Mouse (Mus musculus) liver, embryonic 12.5 days (tissue): ENCODE results near the gene Lce1c. TPM values are rescaled to one million over a fixed set of nuclear protein-coding genes. Genes with fewer than 3 reads are reported as not detected.
"Not testable (repeated sequence)": the region's sequence is repeated elsewhere in the genome, so short reads cannot be mapped to it uniquely, and the experiment has no call there.

ENCODE experiments used
- ATAC-seq: fragments of 200-750 bp; cut with Nextera tagmentation; 2 replicates; pipeline ENCODE4 v1.8.0; 2017; ENCODE audit warnings: moderate number of reproducible peaks, mild to moderate bottlenecking, moderate library complexity
- H3K27ac ChIP-seq: fragments of 300-500 bp; sonication (generic); 2 replicates; pipeline ENCODE4 v1.5.1; 2016; ENCODE audit warnings: mild to moderate bottlenecking
- H3K27me3 ChIP-seq: fragments of 300-500 bp; sonication (generic); replicated peaks from 2 replicates; pipeline ENCODE4 v1.6.1; 2016; ENCODE audit warnings: mild to moderate bottlenecking, moderate library complexity
- H3K36me3 ChIP-seq: fragments of 300-500 bp; sonication (generic); 2 replicates; pipeline ENCODE4 v1.6.1; 2016; ENCODE audit warnings: mild to moderate bottlenecking, moderate library complexity
- H3K4me1 ChIP-seq: fragments of 300-500 bp; sonication (generic); 2 replicates; pipeline ENCODE4 v1.6.1; 2016
- H3K4me2 ChIP-seq: fragments of 300-500 bp; sonication (generic); 2 replicates; pipeline ENCODE4 v1.6.1; 2016; ENCODE audit warnings: mild to moderate bottlenecking, moderate library complexity
- H3K4me3 ChIP-seq: fragments of 300-500 bp; sonication (generic); 2 replicates; pipeline ENCODE4 v1.5.1; 2016; ENCODE audit warnings: mild to moderate bottlenecking, moderate library complexity
- H3K9ac ChIP-seq: fragments of 300-500 bp; sonication (generic); 2 replicates; pipeline ENCODE4 v1.6.1; 2016; ENCODE audit warnings: mild to moderate bottlenecking, moderate library complexity
- H3K9me3 ChIP-seq: fragments of 300-500 bp; sonication (generic); replicated peaks from 2 replicates; pipeline ENCODE4 v1.6.1; 2016; ENCODE audit warnings: mild to moderate bottlenecking, moderate library complexity
- WGBS: fragments of 180-500 bp; shearing (Covaris S2); methylation state at CpG from one replicate; pipeline ENCODE4 v1.1.7; 2016; ENCODE audit not compliant: insufficient replicate concordance; 5-methylcytosine and 5-hydroxymethylcytosine counted together
- polyA plus RNA-seq: library from polyadenylated mRNA; unstranded; fragments of >200 nt; fragmentation: Nextera tagmentation; extraction: Ambion mirVana; gene quantifications from 2 replicates; pipeline ENCODE4 v1.2.1, GENCODE M21; 2016

Gene Lce1c
- not detected in 2 replicates for polyA plus RNA-seq

GRCm38 (mm10) chr3:92678947-92679346 lies at the start of gene Lce1c:
Gene Lce1c (plus strand): TSS chr3:92679247.
- 76% methylated on average over 4 of the region's 4 CpGs for WGBS
- no peak for ATAC-seq
- Histone ChIP-seq H3K9ac (no peak within 1 kb of the TSS), H3K36me3 (no peaks in the 10 kb centered on the region), H3K4me3 (no peak within 1 kb of the TSS), H3K9me3 (no peaks in the 10 kb centered on the region), H3K4me1 (no peaks in the 10 kb centered on the region), H3K4me2 (no peak within 1 kb of the TSS), H3K27ac (no peak within 1 kb of the TSS), H3K27me3 (no peaks in the 10 kb centered on the region)

GRCm38 (mm10) chr3:92637745-92638652 lies 41.0 kb upstream of the Lce1c start:
- H3K4me2 ChIP-seq: no peak overlapping the region
- no peaks in the 10 kb centered on the region for H3K36me3 ChIP-seq
- ATAC-seq: no peak
- no peaks in the 10 kb centered on the region for H3K27me3 ChIP-seq
- no peak overlapping the region for H3K27ac ChIP-seq
- H3K4me1 ChIP-seq: no peaks in the 10 kb centered on the region
- H3K4me3 ChIP-seq: no peak overlapping the region
- no peaks in the 10 kb centered on the region for H3K9me3 ChIP-seq
- WGBS: 33% methylated on average over 1 of the region's 1 CpGs
- H3K9ac ChIP-seq: no peak overlapping the region

GRCm38 (mm10) chr3:92638653-92638991 lies 40.4 kb upstream of the Lce1c start:
- no peak for ATAC-seq
- Histone ChIP-seq H3K4me1 (no peaks in the 10 kb centered on the region), H3K4me2 (no peak overlapping the region), H3K27ac (no peak overlapping the region), H3K4me3 (no peak overlapping the region), H3K27me3 (no peaks in the 10 kb centered on the region), H3K36me3 (no peaks in the 10 kb centered on the region), H3K9ac (no peak overlapping the region), H3K9me3 (no peaks in the 10 kb centered on the region)
- 60% methylated on average over 3 of the region's 3 CpGs for WGBS

- WGBS: 82% methylated on average over 15 of the region's 15 CpGs
- H3K27ac ChIP-seq: no peak overlapping the region
- no peak for ATAC-seq
Observed at GRCm38 (mm10) chr3:92639854-92640253, 39.2 kb upstream of the Lce1c start.

GRCm38 (mm10) chr3:92648207-92648606 lies 30.8 kb upstream of the Lce1c start, which contains the start of gene Lce1a1:
Gene Lce1a1 (minus strand): TSS chr3:92648307.
- Histone ChIP-seq H3K4me3 (no peak within 1 kb of the TSS), H3K36me3 (no peaks in the 10 kb centered on the region), H3K9me3 (no peaks in the 10 kb centered on the region), H3K4me1 (no peaks in the 10 kb centered on the region), H3K27ac (no peak within 1 kb of the TSS), H3K4me2 (no peak within 1 kb of the TSS), H3K9ac (no peak within 1 kb of the TSS), H3K27me3 (no peaks in the 10 kb centered on the region)
- ATAC-seq: no peak
- 56% methylated on average over 1 of the region's 1 CpGs for WGBS

More at GRCm38 (mm10) chr3:92639854-92640253, 39.2 kb upstream of the Lce1c start:
- Histone ChIP-seq H3K9me3 (no peaks in the 10 kb centered on the region), H3K36me3 (no peaks in the 10 kb centered on the region), H3K4me2 (no peak overlapping the region), H3K4me1 (no peaks in the 10 kb centered on the region), H3K27me3 (no peaks in the 10 kb centered on the region), H3K9ac (no peak overlapping the region), H3K4me3 (no peak overlapping the region)

GRCm38 (mm10) chr3:92656826-92657225 lies 22.2 kb upstream of the Lce1c start, which contains the start of gene Lce1b:
Gene Lce1b (minus strand): TSS chr3:92656926.
- H3K27me3 ChIP-seq: no peaks in the 10 kb centered on the region

GRCm38 (mm10) chr3:92670215-92670614 lies 8.8 kb upstream of the Lce1c start, which contains the start of gene Lce1a2:
Gene Lce1a2 (minus strand): TSS chr3:92670315.
- Histone ChIP-seq H3K4me3 (no peak within 1 kb of the TSS), H3K36me3 (no peaks in the 10 kb centered on the region), H3K27me3 (no peaks in the 10 kb centered on the region), H3K4me1 (no peaks in the 10 kb centered on the region), H3K27ac (no peak within 1 kb of the TSS), H3K9me3 (no peaks in the 10 kb centered on the region), H3K4me2 (no peak within 1 kb of the TSS), H3K9ac (no peak within 1 kb of the TSS)
- no peak for ATAC-seq

More at GRCm38 (mm10) chr3:92656826-92657225, 22.2 kb upstream of the Lce1c start, which contains the start of gene Lce1b:
- H3K4me2 ChIP-seq: no peak within 1 kb of the TSS
- ATAC-seq: no peak
- no peaks in the 10 kb centered on the region for H3K4me1 ChIP-seq
- no peak within 1 kb of the TSS for H3K9ac ChIP-seq
- no peaks in the 10 kb centered on the region for H3K36me3 ChIP-seq
- H3K9me3 ChIP-seq: no peaks in the 10 kb centered on the region
- no peak within 1 kb of the TSS for H3K27ac ChIP-seq
- no peak within 1 kb of the TSS for H3K4me3 ChIP-seq

DNA sequence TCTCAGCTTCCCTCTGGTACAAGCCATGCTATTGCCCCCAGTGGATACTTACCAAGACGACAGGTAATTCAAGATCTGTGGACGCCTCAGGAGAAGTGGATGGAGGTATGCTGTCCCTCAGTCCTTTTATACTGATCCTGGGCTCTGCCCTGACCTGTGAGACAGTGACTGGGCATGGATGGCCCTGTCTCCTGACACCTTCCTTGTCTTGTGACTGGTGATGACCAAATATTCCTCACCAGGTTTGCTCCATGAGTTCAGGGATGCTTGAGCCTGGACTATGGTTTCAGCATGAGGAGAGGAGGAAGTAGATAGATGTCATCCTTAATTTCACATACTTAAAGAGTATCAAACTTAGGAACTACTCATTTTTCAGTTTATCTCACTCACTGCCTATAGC lies 8.1 kb downstream of the Lce1c start, which contains the start of gene Lce1d:
TSS of gene Lce1d (minus strand) at position 101 of the 400 bp plus-strand sequence.
- no peaks in the 10 kb centered on the region for H3K4me1 ChIP-seq
- H3K27ac ChIP-seq: no peak within 1 kb of the TSS
- no peak within 1 kb of the TSS for H3K9ac ChIP-seq
- no peak within 1 kb of the TSS for H3K4me2 ChIP-seq
- no peaks in the 10 kb centered on the region for H3K9me3 ChIP-seq
- no peak for ATAC-seq
- no peaks in the 10 kb centered on the region for H3K36me3 ChIP-seq
- 42% methylated on average over 2 of the region's 2 CpGs for WGBS
- H3K4me3 ChIP-seq: no peak within 1 kb of the TSS
- no peaks in the 10 kb centered on the region for H3K27me3 ChIP-seq

DNA sequence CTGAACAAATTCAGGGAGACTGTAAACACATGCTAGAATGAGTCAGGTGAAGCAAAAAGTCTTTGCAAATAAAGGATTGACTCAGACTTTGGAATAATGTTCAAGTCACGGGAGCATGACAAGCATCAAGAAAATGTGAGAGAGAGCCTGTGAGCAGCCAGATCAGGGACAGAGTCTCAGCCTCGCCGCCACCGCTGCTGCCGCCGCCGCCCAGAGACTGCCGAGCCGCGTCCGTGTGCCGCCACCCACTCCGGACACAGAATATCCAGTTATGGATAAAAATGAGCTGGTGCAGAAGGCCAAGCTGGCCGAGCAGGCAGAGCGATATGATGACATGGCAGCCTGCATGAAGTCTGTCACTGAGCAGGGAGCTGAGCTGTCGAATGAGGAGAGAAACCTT lies 10.1 kb downstream of the Lce1c start:
- 60% methylated on average over 16 of the region's 16 CpGs for WGBS
- not testable (repeated sequence) for H3K4me1 ChIP-seq, ATAC-seq, H3K27me3 ChIP-seq, H3K4me3 ChIP-seq, H3K9me3 ChIP-seq, H3K36me3 ChIP-seq, H3K9ac ChIP-seq, H3K27ac ChIP-seq, H3K4me2 ChIP-seq

GRCm38 (mm10) chr3:92691688-92692087 lies 12.6 kb downstream of the Lce1c start:
- H3K4me2 ChIP-seq: no peak overlapping the region
- ATAC-seq: no peak
- H3K36me3 ChIP-seq: no peaks in the 10 kb centered on the region
- H3K4me1 ChIP-seq: no peaks in the 10 kb centered on the region
- no peak overlapping the region for H3K27ac ChIP-seq
- H3K9me3 ChIP-seq: no peaks in the 10 kb centered on the region
- no peak overlapping the region for H3K9ac ChIP-seq
- no peaks in the 10 kb centered on the region for H3K27me3 ChIP-seq
- H3K4me3 ChIP-seq: no peak overlapping the region

DNA sequence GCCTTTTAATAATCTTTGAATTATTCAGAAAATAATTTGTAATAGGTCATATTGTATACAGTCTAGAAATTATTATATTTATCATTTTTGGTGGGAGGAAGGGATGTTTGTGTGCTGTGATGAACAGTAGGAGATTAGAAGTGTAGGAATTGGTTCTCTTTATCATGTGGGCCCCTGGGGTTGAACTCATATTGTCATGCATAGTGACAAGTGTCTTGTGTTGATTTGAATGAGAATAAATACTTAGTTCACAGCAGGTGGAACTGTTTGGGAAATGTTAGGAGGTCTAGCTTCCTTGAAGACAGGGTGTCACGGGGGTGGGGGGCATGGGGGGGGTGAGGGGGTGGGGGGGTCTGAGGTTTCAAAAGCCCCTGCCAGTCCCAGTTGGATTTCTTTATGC lies 15.6 kb downstream of the Lce1c start:
- no peak overlapping the region for H3K4me3 ChIP-seq
- H3K9me3 ChIP-seq: no peaks in the 10 kb centered on the region
- no peaks in the 10 kb centered on the region for H3K36me3 ChIP-seq
- WGBS: 17% methylated on average over 1 of the region's 1 CpGs
- no peak for ATAC-seq
- no peak overlapping the region for H3K9ac ChIP-seq
- no peak overlapping the region for H3K4me2 ChIP-seq
- no peaks in the 10 kb centered on the region for H3K4me1 ChIP-seq
- H3K27me3 ChIP-seq: no peaks in the 10 kb centered on the region
- no peak overlapping the region for H3K27ac ChIP-seq

- Histone ChIP-seq H3K36me3 (no peaks in the 10 kb centered on the region), H3K4me3 (no peak within 1 kb of the TSS), H3K9me3 (no peaks in the 10 kb centered on the region), H3K4me1 (no peaks in the 10 kb centered on the region), H3K4me2 (no peak within 1 kb of the TSS), H3K27me3 (no peaks in the 10 kb centered on the region), H3K9ac (no peak within 1 kb of the TSS), H3K27ac (no peak within 1 kb of the TSS)
- 54% methylated on average over 2 of the region's 2 CpGs for WGBS
- no peak for ATAC-seq
Observed at GRCm38 (mm10) chr3:92708974-92709373, 29.9 kb downstream of the Lce1c start, which contains the start of gene Lce1e. Gene Lce1e (minus strand): TSS chr3:92709074.
